ENCODE assay signal across 8 mouse cellular contexts in genomic region chr6:85511286-85512055, GRCm38 (mm10). TPM values are rescaled to one million over a fixed set of nuclear protein-coding genes. Genes with fewer than 3 reads are reported as not detected.
DNase-seq lines count a peak whose midpoint lies in the region; ATAC-seq lines count a peak whose summit lies in the region.

No protein-coding gene starts in this region.

- peak overlapping the region; percentile 13; the same call in 1 of the 2 replicates for H3K4me2 ChIP-seq in liver, embryonic 15.5 days
- H3K4me2 ChIP-seq in neural tube, embryonic 11.5 days (ENCODE audit: low read depth): peak overlapping the region; percentile 46

- H3K27me3 ChIP-seq in heart, embryonic 10.5 days (ENCODE audit: insufficient read depth, poor library complexity, severe bottlenecking): peaks cover 90% of the 10 kb centered on the region
- H3K27me3 ChIP-seq in liver, embryonic 15.5 days: peaks cover 97% of the 10 kb centered on the region
- peaks cover 56% of the 10 kb centered on the region for H3K27me3 ChIP-seq in neural tube, embryonic 11.5 days (ENCODE audit: control insufficient read depth, insufficient read depth, low read length)

- no peaks in the 10 kb centered on the region for H3K36me3 ChIP-seq in heart, embryonic 10.5 days
- H3K36me3 ChIP-seq in liver, embryonic 15.5 days (replicated peaks): no peaks in the 10 kb centered on the region
- H3K36me3 ChIP-seq in neural tube, embryonic 11.5 days (ENCODE audit: control insufficient read depth, insufficient read depth, low read length): no peaks in the 10 kb centered on the region

- peak; percentile 11 for DNase-seq in CD4-positive, CD25-positive, alpha-beta regulatory T cell, adult 2 months (ENCODE audit: low read depth, low spot score)
- peak; percentile 82 for DNase-seq in heart, embryonic 10.5 days (ENCODE audit: low spot score)
- peak; percentile 34 for DNase-seq in kidney, adult 18-20 months
- DNase-seq in neural tube, embryonic 11.5 days (ENCODE audit: low spot score): peak; percentile 62
- peak; percentile 18 to 50 for DNase-seq in urinary bladder, postnatal 36 days (ENCODE audit: low spot score in 2 of 2)

- H3K4me1 ChIP-seq in heart, embryonic 10.5 days: peaks cover 27% of the 10 kb centered on the region
- H3K4me1 ChIP-seq in liver, embryonic 15.5 days (replicated peaks): peaks cover 20% of the 10 kb centered on the region; the same call in 1 of the 2 replicates
- H3K4me1 ChIP-seq in neural tube, embryonic 11.5 days (ENCODE audit: control insufficient read depth, insufficient read depth, low read length): 0 out of 2 replicates have a peak, but pooled peaks cover 11% of the 10 kb centered on the region

- WGBS in heart, embryonic 10.5 days: under 1% methylated on average over 86 of the region's 88 CpGs
- under 1% methylated on average over 88 of the region's 88 CpGs for WGBS in liver, embryonic 15.5 days (ENCODE audit: insufficient replicate concordance)
- WGBS in neural tube, embryonic 11.5 days: under 1% methylated on average over 86 of the region's 88 CpGs

- H3K9me3 ChIP-seq in heart, embryonic 10.5 days: no peaks in the 10 kb centered on the region
- H3K9me3 ChIP-seq in liver, embryonic 15.5 days (replicated peaks): no peaks in the 10 kb centered on the region
- H3K9me3 ChIP-seq in neural tube, embryonic 11.5 days (ENCODE audit: control insufficient read depth, low read length): no peaks in the 10 kb centered on the region

- H3K4me3 ChIP-seq in heart, embryonic 10.5 days: peak overlapping the region; percentile 67
- no peak overlapping the region for H3K4me3 ChIP-seq in liver, embryonic 15.5 days (replicated peaks)
- H3K4me3 ChIP-seq in neural tube, embryonic 11.5 days (ENCODE audit: low read depth, low read length): peak overlapping the region; percentile 28

- no peak overlapping the region for H3K27ac ChIP-seq in heart, embryonic 10.5 days
- H3K27ac ChIP-seq in liver, embryonic 15.5 days (replicated peaks): no peak overlapping the region
- no peak overlapping the region for H3K27ac ChIP-seq in neural tube, embryonic 11.5 days (ENCODE audit: low read depth, low read length)

- no peak for ATAC-seq in CD4-positive, CD25-positive, alpha-beta regulatory T cell, adult 4 months
- ATAC-seq in common myeloid progenitor, adult 5-6 weeks (replicated peaks; ENCODE audit: low read depth, poor library complexity, severe bottlenecking): peak; percentile 54
- ATAC-seq in liver, embryonic 15.5 days (ENCODE audit: insufficient read depth): no peak
- ATAC-seq in neural tube, embryonic 11.5 days (ENCODE audit: insufficient read depth, low FRiP score, low TSS enrichment): no peak

- H3K9ac ChIP-seq in liver, embryonic 15.5 days: no peak overlapping the region
- no peak overlapping the region for H3K9ac ChIP-seq in neural tube, embryonic 11.5 days (ENCODE audit: low read length)

RNA-seq across cellular contexts. Expression of gene Egr4, which starts 1.9 kb away (rescaled TPM):
- not detected for polyA plus RNA-seq in CD4-positive, CD25-positive, alpha-beta regulatory T cell, adult 4 months (2017; shearing (Covaris generic))
- 0.64 TPM in 1 of 2 replicates, not detected in the other for total RNA-seq in common myeloid progenitor, adult 5-6 weeks (2017)
- not detected in 2 replicates for polyA plus RNA-seq in heart, embryonic 10.5 days (2016; fragmentation: Nextera tagmentation; extraction: Ambion mirVana)
- polyA plus RNA-seq in liver, embryonic 15.5 days (2015; fragmentation: Nextera tagmentation; extraction: Ambion mirVana): not detected in 2 replicates
- not detected in 2 replicates for polyA plus RNA-seq in neural tube, embryonic 11.5 days (2014; fragmentation: Nextera tagmentation; extraction: Ambion mirVana)

RNA-seq across cellular contexts. Expression of gene Fbxo41, which starts 8.7 kb away (rescaled TPM):
- under 1 TPM; 0.08 to 0.15 TPM for polyA plus RNA-seq in CD4-positive, CD25-positive, alpha-beta regulatory T cell, adult 4 months (2017; shearing (Covaris generic))
- total RNA-seq in common myeloid progenitor, adult 5-6 weeks (2017): under 0.01 TPM in 1 of 2 replicates, not detected in the other
- polyA plus RNA-seq in heart, embryonic 10.5 days (2016; fragmentation: Nextera tagmentation; extraction: Ambion mirVana): 0.04 and 0.13 TPM in 2 replicates
- not detected in 2 replicates for polyA plus RNA-seq in liver, embryonic 15.5 days (2015; fragmentation: Nextera tagmentation; extraction: Ambion mirVana)
- polyA plus RNA-seq in neural tube, embryonic 11.5 days (2014; fragmentation: Nextera tagmentation; extraction: Ambion mirVana): 0.78 and 1.1 TPM in 2 replicates

RNA-seq across cellular contexts. Expression of gene Pradc1, which starts 59.7 kb away (rescaled TPM):
- 10 to 100 TPM; 16.2 to 17.7 TPM for polyA plus RNA-seq in CD4-positive, CD25-positive, alpha-beta regulatory T cell, adult 4 months (2017; shearing (Covaris generic))
- total RNA-seq in common myeloid progenitor, adult 5-6 weeks (2017): 7.7 and 20.2 TPM in 2 replicates
- 38.9 and 48.2 TPM in 2 replicates for polyA plus RNA-seq in heart, embryonic 10.5 days (2016; fragmentation: Nextera tagmentation; extraction: Ambion mirVana)
- polyA plus RNA-seq in liver, embryonic 15.5 days (2015; fragmentation: Nextera tagmentation; extraction: Ambion mirVana): 25.7 and 26.8 TPM in 2 replicates
- polyA plus RNA-seq in neural tube, embryonic 11.5 days (2014; fragmentation: Nextera tagmentation; extraction: Ambion mirVana): 26.8 and 28.0 TPM in 2 replicates

Comparison
In these comparisons a context has a peak if more than half of its experiments do, and no peak if none do; other contexts are left out.
1. DNase-seq: peak in every context shown above with its lines; median percentile 82 in heart, embryonic 10.5 days; 62 in neural tube, embryonic 11.5 days; 34 in kidney, adult 18-20 months; 34 in urinary bladder, postnatal 36 days; 11 in CD4-positive, CD25-positive, alpha-beta regulatory T cell, adult 2 months.